Mouse (Mus musculus): ENCODE results near the gene Brpf3.

GRCm38 (mm10) chr17:28800281-28800670 is 614 bp upstream of the Brpf3 start:
- TF ChIP-seq CTCF (IDR thresholded peaks at IDR 0.05; ENCODE audit: low read depth, low read length) (no peak), GATA1 (IDR thresholded peaks at IDR 0.05; ENCODE audit: borderline replicate concordance, low read length) (no peak)
